Mouse (Mus musculus): ENCODE measurements around the gene Ptpro.

The Ptpro gene

DNA sequence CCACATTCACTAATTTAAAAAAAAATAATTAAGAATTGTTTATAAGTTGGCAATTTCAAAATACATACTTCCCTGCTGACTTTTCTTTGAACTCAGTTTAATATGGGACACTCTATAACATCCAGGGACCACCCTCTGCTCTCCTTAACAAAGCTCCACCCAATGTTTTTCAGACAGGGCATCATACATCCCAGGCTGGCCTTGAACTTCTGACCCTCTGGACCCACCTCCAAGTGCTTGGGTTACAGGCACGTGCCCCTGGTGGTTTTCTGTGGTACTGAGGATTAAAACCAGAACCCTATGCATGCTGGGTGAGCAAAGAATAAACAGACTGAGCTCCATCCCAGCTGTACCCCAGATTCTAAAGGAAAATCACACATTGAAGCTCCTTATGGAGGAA lies 251.9 kb downstream of the Ptpro start:
- no peak for DNase-seq

DNA sequence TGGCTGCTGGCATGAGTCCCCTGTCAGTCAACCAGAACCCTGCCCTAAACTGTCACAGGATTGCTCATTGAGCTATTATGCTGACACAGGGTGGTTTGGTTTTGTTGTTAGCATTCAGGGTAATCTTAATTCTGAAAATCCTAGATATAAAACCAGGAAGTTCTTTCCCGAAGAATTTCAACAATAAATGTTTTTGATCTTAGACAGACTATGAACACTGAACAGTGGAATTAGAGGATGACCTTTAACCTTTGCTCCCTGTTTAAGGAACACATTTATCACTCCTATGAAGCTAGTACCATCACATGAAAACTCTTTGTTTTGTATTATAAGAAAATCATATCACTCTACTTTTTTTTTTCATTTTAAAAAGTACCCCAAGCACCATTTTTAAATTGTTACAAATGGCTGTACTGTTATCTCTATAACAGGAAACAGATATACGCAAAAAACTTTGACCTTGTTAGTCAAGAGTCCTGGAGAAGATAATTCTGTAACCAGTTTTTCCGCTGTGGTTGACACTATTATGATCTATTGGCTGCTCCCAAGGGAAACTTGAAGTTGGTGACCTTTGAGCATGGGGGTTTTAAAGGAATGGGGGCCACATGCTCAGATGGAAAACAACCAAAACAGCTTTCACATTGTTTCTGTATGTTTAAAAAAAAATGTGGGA lies 253.6 kb downstream of the Ptpro start:
- no peak for DNase-seq

DNA sequence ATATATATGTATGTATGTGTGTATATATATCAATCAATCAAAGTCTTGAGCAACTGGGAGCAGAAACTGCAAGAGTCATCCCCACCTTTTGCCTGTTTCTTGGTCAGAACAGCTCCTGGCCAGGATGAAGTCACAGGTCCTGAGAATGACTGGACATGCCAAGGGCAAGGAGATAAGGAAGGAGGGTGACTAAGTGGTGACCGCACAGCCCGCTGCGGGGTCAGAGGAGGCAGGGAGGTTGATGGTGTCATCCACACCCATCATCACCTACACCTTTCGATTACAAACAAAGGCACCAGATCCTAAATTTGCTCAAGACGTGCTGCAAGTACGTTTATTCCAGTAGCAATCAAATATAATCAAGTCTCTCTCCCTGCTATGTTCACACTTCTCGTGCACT lies 254.4 kb downstream of the Ptpro start:
- no peak for DNase-seq

GRCm38 (mm10) chr6:137508936-137509335 lies 256.8 kb downstream of the Ptpro start:
- DNase-seq = no peak

DNA sequence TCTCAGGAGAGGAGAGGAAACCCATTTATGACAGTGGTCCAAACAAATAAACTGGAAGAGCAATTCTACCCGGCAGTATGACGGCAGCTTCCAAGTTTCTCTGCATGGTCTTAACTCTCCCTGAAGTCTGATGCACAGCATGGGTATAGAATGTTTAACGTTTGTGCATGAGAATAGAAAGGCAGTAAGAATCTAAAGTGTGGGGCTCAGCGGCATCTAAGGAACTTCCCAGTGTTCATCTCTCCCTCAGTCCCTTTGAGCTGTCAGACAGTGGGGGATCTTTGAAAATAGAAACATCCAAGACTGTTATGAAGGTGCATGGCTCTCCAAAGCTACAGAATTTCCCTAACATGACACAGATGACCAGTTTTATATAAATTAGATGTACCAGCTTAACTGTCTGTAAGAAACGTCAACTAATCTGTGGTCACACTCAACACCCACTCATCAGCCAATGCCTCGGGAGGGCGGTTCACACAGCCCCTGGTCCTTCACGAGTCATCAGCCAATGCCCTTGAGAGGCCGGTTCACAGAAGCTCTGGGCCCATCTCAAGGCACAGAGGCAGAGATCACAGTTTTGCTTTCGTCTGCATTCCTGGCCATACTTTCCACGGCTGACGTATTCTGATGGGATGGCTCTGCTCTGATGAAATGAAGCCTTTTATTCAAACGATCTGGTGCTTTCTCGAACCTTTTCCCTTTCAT lies 257.4 kb downstream of the Ptpro start:
- no peak for DNase-seq

GRCm38 (mm10) chr6:137512753-137513152 lies 260.6 kb downstream of the Ptpro start:
- no peak for DNase-seq
